Mouse (Mus musculus) forebrain, embryonic 10.5 days (tissue): ENCODE measurements around the gene Des. TPM values are rescaled to one million over a fixed set of nuclear protein-coding genes. Genes with fewer than 3 reads are reported as not detected.

Experiments
- DNase-seq: peaks from one replicate; pipeline ENCODE4 v3.0.0-alpha.2; 2017; ENCODE audit warnings: low spot score; ENCODE audit errors: extremely low spot score
- H3K27ac ChIP-seq: fragments of 300-500 bp; sonication (generic); 2 replicates; pipeline ENCODE4 v1.5.1; 2016; ENCODE audit warnings: mild to moderate bottlenecking
- H3K27me3 ChIP-seq: fragments of 300-500 bp; sonication (generic); 2 replicates; pipeline ENCODE4 v1.6.1; 2016; ENCODE audit warnings: mild to moderate bottlenecking; ENCODE audit not compliant: poor library complexity, severe bottlenecking
- H3K36me3 ChIP-seq: fragments of 300-500 bp; sonication (generic); replicated peaks from 2 replicates; pipeline ENCODE4 v1.6.1; 2016; ENCODE audit warnings: mild to moderate bottlenecking, moderate library complexity
- H3K4me1 ChIP-seq: fragments of 300-500 bp; sonication (generic); 2 replicates; pipeline ENCODE4 v1.6.1; 2016
- H3K4me3 ChIP-seq: fragments of 300-500 bp; sonication (generic); 2 replicates; pipeline ENCODE4 v1.5.1; 2016; ENCODE audit warnings: mild to moderate bottlenecking, moderate library complexity
- H3K9me3 ChIP-seq: fragments of 300-500 bp; sonication (generic); 2 replicates; pipeline ENCODE4 v1.6.1; 2016; ENCODE audit warnings: mild to moderate bottlenecking, moderate library complexity
- WGBS: fragments of 180-500 bp; shearing (Covaris S2); methylation state at CpG from one replicate; pipeline ENCODE4 v1.1.7; 2016; 5-methylcytosine and 5-hydroxymethylcytosine counted together
- polyA plus RNA-seq: library from polyadenylated mRNA; unstranded; fragments of >200 nt; fragmentation: Nextera tagmentation; extraction: Ambion mirVana; gene quantifications from 2 replicates; pipeline ENCODE4 v1.2.1, GENCODE M21; 2016

The Des gene
- polyA plus RNA-seq, 1 experiment from 2014 or later: 2.6 TPM

GRCm38 (mm10) chr1:75361123-75361522 lies 994 bp downstream of the Des start:
- DNase-seq: no peak
- Histone ChIP-seq H3K4me1 (peaks cover 16% of the 10 kb centered on the region), H3K4me3 (peak overlapping the region; percentile 46), H3K9me3 (no peaks in the 10 kb centered on the region), H3K27me3 (peaks cover 78% of the 10 kb centered on the region), H3K27ac (no peak overlapping the region), H3K36me3 (no peaks in the 10 kb centered on the region)
- WGBS: 50% methylated on average over 4 of the region's 4 CpGs

GRCm38 (mm10) chr1:75361750-75362149 lies 1.6 kb downstream of the Des start:
- WGBS: 37% methylated on average over 4 of the region's 4 CpGs
- H3K27me3 ChIP-seq: peaks cover 80% of the 10 kb centered on the region
- H3K4me3 ChIP-seq: no peak overlapping the region
- H3K4me1 ChIP-seq: peaks cover 16% of the 10 kb centered on the region
- DNase-seq: no peak
- no peaks in the 10 kb centered on the region for H3K36me3 ChIP-seq
- H3K9me3 ChIP-seq: no peaks in the 10 kb centered on the region
- H3K27ac ChIP-seq: no peak overlapping the region

DNA sequence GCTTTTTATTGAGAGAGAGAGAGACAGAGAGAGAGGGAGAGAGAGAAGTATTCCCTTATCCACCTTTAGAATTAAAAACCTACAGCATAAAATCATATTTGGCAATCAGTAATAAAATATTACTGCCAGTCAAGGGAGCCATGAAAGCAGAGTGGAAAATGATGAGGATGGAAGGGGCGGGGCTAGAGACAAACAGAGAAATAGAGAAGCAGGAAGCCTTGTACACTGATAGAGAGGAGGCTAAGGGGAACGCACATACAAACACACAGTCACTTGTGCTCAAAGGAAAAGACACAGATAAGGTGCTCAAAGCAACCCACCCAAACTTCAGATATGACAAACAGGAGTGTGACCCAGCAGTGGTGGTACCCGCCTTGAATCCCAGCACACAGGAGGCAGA lies 3.7 kb downstream of the Des start:
- peaks cover 20% of the 10 kb centered on the region for H3K4me1 ChIP-seq
- 86% methylated on average over 3 of the region's 3 CpGs for WGBS
- H3K27ac ChIP-seq: no peak overlapping the region
- DNase-seq: no peak
- no peak overlapping the region for H3K4me3 ChIP-seq
- H3K36me3 ChIP-seq: no peaks in the 10 kb centered on the region
- peaks cover 69% of the 10 kb centered on the region for H3K27me3 ChIP-seq
- H3K9me3 ChIP-seq: no peaks in the 10 kb centered on the region

GRCm38 (mm10) chr1:75365510-75366137 lies 5.5 kb downstream of the Des start:
- Histone ChIP-seq H3K9me3 (no peaks in the 10 kb centered on the region), H3K4me3 (no peak overlapping the region), H3K27me3 (peaks cover 67% of the 10 kb centered on the region), H3K4me1 (peaks cover 23% of the 10 kb centered on the region), H3K27ac (no peak overlapping the region), H3K36me3 (no peaks in the 10 kb centered on the region)
- no peak for DNase-seq
- 92% methylated on average over 14 of the region's 14 CpGs for WGBS

DNA sequence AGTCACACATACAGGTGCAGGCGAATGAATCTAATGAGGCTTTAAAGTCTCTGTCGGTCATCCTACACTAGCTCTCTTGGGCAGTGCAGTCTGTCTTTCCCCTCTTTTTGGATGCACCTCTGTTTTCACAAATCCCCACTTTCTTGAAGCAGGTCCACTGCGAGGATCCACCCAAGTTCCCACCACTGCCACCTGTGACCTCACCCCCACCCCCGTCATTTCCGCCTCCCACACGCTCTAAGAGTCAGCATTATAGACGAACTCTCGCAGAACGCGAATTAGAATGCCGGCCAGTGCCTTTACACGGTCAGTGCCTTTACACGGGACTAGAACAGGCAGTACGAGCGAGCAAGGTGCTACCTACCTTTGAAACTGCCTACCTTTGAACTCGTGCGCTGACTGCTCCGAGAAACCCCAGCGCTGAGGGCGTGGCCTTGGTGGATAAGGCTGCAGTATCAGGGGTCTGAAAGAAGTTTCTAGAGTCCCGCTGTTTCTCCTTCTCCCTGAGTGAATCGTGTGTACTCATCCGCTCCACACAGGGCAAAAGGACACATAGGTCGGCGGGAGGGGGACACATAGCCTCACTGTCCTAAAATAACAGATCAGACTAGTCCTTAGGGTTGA lies 9.3 kb downstream of the Des start:
- Histone ChIP-seq H3K36me3 (no peaks in the 10 kb centered on the region), H3K4me3 (no peak overlapping the region), H3K27ac (no peak overlapping the region), H3K27me3 (peaks cover 48% of the 10 kb centered on the region), H3K4me1 (peaks cover 18% of the 10 kb centered on the region), H3K9me3 (no peaks in the 10 kb centered on the region)
- WGBS: 42% methylated on average over 25 of the region's 25 CpGs
- DNase-seq: no peak

DNA sequence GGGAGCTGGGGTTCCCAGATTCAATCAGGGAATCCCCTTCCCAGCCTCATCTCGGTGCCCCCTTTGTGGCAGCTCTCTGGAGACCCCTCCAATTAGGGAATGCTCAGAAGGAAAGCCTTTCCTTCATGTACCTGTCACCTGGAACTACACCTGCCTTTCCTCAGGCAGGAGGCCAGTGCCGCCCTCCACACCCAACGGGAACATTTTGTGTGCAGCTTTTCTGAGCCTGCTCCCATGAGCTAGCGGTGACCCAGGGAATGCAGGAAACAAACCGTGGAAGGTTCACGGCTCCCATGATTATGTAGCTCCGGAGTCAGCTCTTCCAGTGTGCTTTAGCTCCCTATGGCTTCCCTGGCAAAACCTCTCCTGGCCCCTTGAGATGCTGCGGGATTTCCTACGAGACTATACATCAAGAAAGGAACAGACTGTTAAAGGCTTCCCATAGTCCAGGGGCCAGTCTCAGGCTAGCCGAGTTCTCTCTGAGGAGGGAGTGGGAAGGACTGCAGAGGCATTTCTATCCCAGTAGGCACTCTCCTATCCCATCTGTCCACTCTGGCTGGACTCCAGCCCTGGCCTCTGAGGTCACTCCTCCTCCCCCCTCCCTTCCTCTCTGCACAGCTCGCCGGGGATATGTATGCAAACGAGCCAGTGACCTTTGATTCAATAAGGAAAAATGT lies 10.0 kb downstream of the Des start:
- no peak for DNase-seq
- peaks cover 48% of the 10 kb centered on the region for H3K27me3 ChIP-seq
- 58% methylated on average over 13 of the region's 13 CpGs for WGBS
- H3K36me3 ChIP-seq: no peaks in the 10 kb centered on the region
- H3K9me3 ChIP-seq: no peaks in the 10 kb centered on the region
- peaks cover 24% of the 10 kb centered on the region for H3K4me1 ChIP-seq
- no peak overlapping the region for H3K4me3 ChIP-seq
- H3K27ac ChIP-seq: no peak overlapping the region

DNA sequence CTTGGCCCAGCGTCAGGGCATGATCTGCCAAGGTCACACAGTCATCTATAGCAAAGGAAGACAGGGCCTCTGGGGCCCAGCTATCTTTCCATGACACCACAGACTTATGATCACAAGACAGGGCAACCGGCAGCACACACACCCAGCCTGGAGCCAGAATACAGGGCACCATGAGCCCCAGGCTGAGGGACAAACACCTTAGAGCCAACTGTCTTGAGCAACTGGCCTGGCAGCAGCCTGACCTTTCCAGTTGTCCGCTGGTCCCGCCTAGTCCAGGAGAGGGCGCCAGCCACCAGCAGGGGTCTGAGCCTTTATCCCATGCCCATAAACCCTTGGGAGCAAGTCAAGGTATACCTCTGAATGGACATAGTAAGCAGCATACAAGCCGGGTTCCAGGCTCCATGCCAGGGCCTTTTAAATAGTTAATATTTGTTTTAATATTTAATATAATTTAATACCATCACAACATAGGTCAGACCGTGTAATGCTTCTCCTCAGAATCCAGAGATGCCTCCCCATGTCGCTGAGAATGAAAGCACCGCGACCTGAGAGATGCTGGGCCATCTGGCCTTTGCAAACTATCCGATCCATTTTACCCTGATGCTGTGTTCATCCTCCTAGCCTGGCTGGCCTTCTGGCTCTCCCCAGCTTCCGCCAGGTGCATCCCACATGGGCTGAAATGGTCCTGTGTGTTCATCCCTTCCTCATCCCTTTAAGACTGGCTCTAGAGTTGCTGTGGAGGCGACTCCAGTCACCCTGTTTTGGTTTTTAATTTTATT lies 11.4 kb downstream of the Des start:
- 60% methylated on average over 13 of the region's 13 CpGs for WGBS
- Histone ChIP-seq H3K4me1 (peaks cover 32% of the 10 kb centered on the region), H3K27me3 (peaks cover 60% of the 10 kb centered on the region), H3K36me3 (no peaks in the 10 kb centered on the region), H3K4me3 (no peak overlapping the region), H3K27ac (no peak overlapping the region), H3K9me3 (no peaks in the 10 kb centered on the region)
- peak; percentile 60 for DNase-seq

DNA sequence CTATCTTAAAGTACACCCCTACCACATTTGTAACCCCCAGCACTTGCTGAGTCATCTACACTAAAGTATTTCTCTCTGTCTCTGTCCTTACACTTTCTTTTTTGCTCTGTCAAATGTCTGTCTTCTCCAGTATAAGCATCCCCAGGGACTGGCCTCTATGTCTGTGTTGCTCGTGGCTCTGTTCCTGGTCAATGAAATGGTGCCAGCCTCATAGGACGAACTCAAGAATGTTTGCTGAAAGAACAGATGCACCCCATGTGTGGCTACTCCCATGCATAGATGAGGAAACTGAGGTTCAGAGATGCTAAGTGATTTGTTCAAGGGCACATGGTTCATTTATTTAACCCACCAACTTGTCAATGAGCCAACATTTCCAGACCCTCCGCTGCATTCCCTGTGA lies 12.3 kb downstream of the Des start:
- Histone ChIP-seq H3K27ac (no peak overlapping the region), H3K4me3 (no peak overlapping the region), H3K36me3 (no peaks in the 10 kb centered on the region), H3K4me1 (peaks cover 29% of the 10 kb centered on the region), H3K27me3 (peaks cover 61% of the 10 kb centered on the region), H3K9me3 (no peaks in the 10 kb centered on the region)
- 87% methylated on average over 3 of the region's 3 CpGs for WGBS
- no peak for DNase-seq

DNA sequence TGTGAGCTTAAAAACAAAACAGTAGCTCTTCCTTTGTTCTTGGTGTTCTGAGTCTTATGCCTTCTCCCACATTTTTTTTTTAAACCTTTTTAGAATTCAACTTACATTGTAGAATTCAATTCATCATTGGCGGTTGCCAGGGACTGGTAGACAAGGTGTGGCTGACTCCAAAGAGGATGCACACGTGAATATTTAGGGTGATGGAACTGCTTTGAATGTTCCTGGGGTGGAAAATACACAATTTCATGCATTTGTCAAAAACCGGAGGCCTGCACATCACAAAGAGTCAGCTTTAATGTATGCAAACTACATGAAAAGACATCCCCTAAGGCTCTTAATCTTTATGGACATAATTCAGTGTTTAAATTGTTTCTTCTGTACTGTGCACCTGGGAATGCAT lies 13.1 kb downstream of the Des start:
- Histone ChIP-seq H3K4me1 (peaks cover 29% of the 10 kb centered on the region), H3K4me3 (no peak overlapping the region), H3K27me3 (peaks cover 68% of the 10 kb centered on the region), H3K27ac (no peak overlapping the region), H3K36me3 (no peaks in the 10 kb centered on the region), H3K9me3 (no peaks in the 10 kb centered on the region)
- 72% methylated on average over 3 of the region's 3 CpGs for WGBS
- DNase-seq: no peak

DNA sequence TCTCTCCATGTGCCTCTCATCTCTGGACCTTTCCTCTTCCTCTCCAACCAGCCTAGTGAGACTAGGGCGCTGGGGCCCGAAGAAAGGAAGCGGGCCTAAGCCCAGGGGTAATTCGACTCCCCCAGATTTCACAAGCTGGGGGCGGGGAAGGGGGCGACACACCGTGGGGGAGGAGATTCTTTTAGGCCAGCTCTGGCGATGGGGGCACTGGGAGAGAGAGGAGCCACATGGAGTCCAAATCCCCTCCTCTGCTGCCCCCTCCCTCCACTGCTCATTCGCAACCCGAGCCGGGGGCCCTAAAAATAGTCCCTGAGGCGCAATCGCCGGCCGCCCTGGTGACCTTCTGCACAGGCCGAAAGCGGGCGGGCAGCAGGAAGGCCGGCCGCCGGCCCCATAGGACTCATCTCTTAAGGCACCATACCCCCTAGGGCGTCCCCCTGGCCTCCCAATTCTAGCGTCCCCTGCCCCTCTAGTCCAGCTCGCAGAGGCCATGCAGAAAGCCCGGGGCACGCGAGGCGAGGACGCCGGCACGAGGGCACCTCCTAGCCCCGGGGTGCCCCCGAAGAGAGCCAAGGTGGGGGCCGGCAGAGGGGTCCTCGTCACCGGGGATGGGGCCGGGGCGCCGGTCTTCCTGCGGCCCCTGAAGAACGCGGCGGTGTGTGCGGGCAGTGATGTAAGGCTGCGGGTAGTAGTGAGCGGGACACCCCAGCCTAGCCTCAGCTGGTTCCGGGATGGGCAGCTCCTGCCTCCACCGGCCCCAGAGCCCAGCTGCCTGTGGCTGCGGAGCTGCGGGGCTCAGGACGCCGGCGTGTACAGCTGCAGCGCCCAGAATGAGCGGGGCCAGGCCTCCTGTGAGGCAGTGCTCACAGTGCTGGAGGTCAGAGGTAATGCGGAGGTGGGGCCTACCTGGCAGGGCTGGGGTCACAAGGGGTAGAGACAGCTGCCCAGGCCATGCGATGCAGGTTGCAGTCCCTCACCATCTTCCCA lies 15.1 kb downstream of the Des start, which contains the start of gene Speg:
Gene Speg, plus strand, starts transcription at position 348 of the 987 bp plus-strand sequence.
- DNase-seq: no peak
- Histone ChIP-seq H3K27me3 (peaks cover 73% of the 10 kb centered on the region), H3K27ac (peak within 1 kb of the TSS; percentile 82), H3K9me3 (no peaks in the 10 kb centered on the region), H3K4me1 (peaks cover 27% of the 10 kb centered on the region), H3K36me3 (no peaks in the 10 kb centered on the region), H3K4me3 (peak within 1 kb of the TSS; percentile 49)
- WGBS: 6% methylated on average over 57 of the region's 57 CpGs

- Histone ChIP-seq H3K4me1 (peaks cover 61% of the 10 kb centered on the region), H3K9me3 (no peaks in the 10 kb centered on the region), H3K4me3 (no peak overlapping the region), H3K36me3 (no peaks in the 10 kb centered on the region), H3K27me3 (peaks cover 99% of the 10 kb centered on the region), H3K27ac (no peak overlapping the region)
- 79% methylated on average over 2 of the region's 2 CpGs for WGBS
- DNase-seq: no peak
These were observed 19.1 kb downstream of the Des start for GRCm38 (mm10) chr1:75379196-75379595.

- Histone ChIP-seq H3K36me3 (0 out of 2 replicates have a peak, but pooled peaks cover 4% of the 10 kb centered on the region), H3K27me3 (peaks cover 99% of the 10 kb centered on the region), H3K4me1 (peaks cover 62% of the 10 kb centered on the region), H3K27ac (0 out of 2 replicates have a peak overlapping the region, but pooled peaks have one; percentile 17), H3K4me3 (no peak overlapping the region), H3K9me3 (no peaks in the 10 kb centered on the region)
- 69% methylated on average over 8 of the region's 8 CpGs for WGBS
- DNase-seq: no peak
These were observed 19.8 kb downstream of the Des start for GRCm38 (mm10) chr1:75379931-75380330.
